8 mouse cellular contexts compared by ENCODE assay signal in genomic region chr7:19180862-19181429, GRCm38 (mm10). TPM values are rescaled to one million over a fixed set of nuclear protein-coding genes. Genes with fewer than 3 reads are reported as not detected.
DNase-seq lines count a peak whose midpoint lies in the region; ATAC-seq lines count a peak whose summit lies in the region.

No protein-coding gene starts in this region.

- H3K27me3 ChIP-seq in forebrain, embryonic 12.5 days, result peaks cover 53% of the 10 kb centered on the region
- peaks cover 29% of the 10 kb centered on the region for H3K27me3 ChIP-seq in hindbrain, embryonic 14.5 days (ENCODE audit: control insufficient read depth, insufficient read depth, low read length)
- peaks cover 36% of the 10 kb centered on the region for H3K27me3 ChIP-seq in liver, embryonic 11.5 days (replicated peaks; ENCODE audit: control insufficient read depth, insufficient read depth, low read length)

- peak overlapping the region; percentile 67 for H3K4me2 ChIP-seq in forebrain, embryonic 12.5 days
- H3K4me2 ChIP-seq in hindbrain, embryonic 14.5 days (replicated peaks), result peak overlapping the region; percentile 41
- H3K4me2 ChIP-seq in liver, embryonic 11.5 days, result peak overlapping the region; percentile 71

- peaks cover 6% of the 10 kb centered on the region; the same call in 1 of the 2 replicates for H3K36me3 ChIP-seq in forebrain, embryonic 12.5 days (replicated peaks)
- H3K36me3 ChIP-seq in hindbrain, embryonic 14.5 days (replicated peaks; ENCODE audit: control insufficient read depth, insufficient read depth), result peaks cover 41% of the 10 kb centered on the region
- H3K36me3 ChIP-seq in liver, embryonic 11.5 days (ENCODE audit: control insufficient read depth, insufficient read depth, low read length), result peaks cover 2% of the 10 kb centered on the region; the same call in 1 of the 2 replicates

- peak overlapping the region; percentile 59 for H3K9ac ChIP-seq in forebrain, embryonic 12.5 days
- H3K9ac ChIP-seq in hindbrain, embryonic 14.5 days, result peak overlapping the region; percentile 29; the same call in 1 of the 2 replicates
- H3K9ac ChIP-seq in liver, embryonic 11.5 days (ENCODE audit: low read depth, low read length), result peak overlapping the region; percentile 36

- under 1% methylated on average over 26 of the region's 27 CpGs for WGBS in forebrain, embryonic 12.5 days
- WGBS in hindbrain, embryonic 14.5 days, result 4% methylated on average over 27 of the region's 27 CpGs
- under 1% methylated on average over 25 of the region's 27 CpGs for WGBS in liver, embryonic 11.5 days

- peaks cover 68% of the 10 kb centered on the region for H3K4me1 ChIP-seq in forebrain, embryonic 12.5 days
- peaks cover 37% of the 10 kb centered on the region for H3K4me1 ChIP-seq in hindbrain, embryonic 14.5 days (replicated peaks; ENCODE audit: control insufficient read depth, insufficient read depth, low read length)
- H3K4me1 ChIP-seq in liver, embryonic 11.5 days (replicated peaks; ENCODE audit: control insufficient read depth, insufficient read depth, low read length), result peaks cover 30% of the 10 kb centered on the region

- DNase-seq in urinary bladder, postnatal 25 days (ENCODE audit: low spot score), result peak; percentile 38
- DNase-seq in urinary bladder, adult 18-20 months (ENCODE audit: low spot score in 2 of 2), result no peak
- DNase-seq in hindbrain, embryonic 14.5 days (ENCODE audit: low spot score), result no peak
- DNase-seq in liver, embryonic 11.5 days (ENCODE audit: low spot score), result peak; percentile 66
- no peak for DNase-seq in right cerebral cortex, postnatal 36 days (ENCODE audit: low spot score in 2 of 2)
- no peak for DNase-seq in layer of hippocampus, adult 8-10 months (ENCODE audit: low spot score in 2 of 2)

- peak overlapping the region; percentile 47 for H3K4me3 ChIP-seq in forebrain, embryonic 12.5 days (replicated peaks)
- peak overlapping the region; percentile 22 for H3K4me3 ChIP-seq in hindbrain, embryonic 14.5 days (replicated peaks; ENCODE audit: low read length)
- peak overlapping the region; percentile 47 for H3K4me3 ChIP-seq in liver, embryonic 11.5 days (ENCODE audit: low read depth, low read length)

- no peak overlapping the region for H3K27ac ChIP-seq in forebrain, embryonic 12.5 days
- H3K27ac ChIP-seq in hindbrain, embryonic 14.5 days, result no peak overlapping the region
- no peak overlapping the region for H3K27ac ChIP-seq in liver, embryonic 11.5 days (ENCODE audit: low read depth, low read length)

- no peaks in the 10 kb centered on the region for H3K9me3 ChIP-seq in forebrain, embryonic 12.5 days
- H3K9me3 ChIP-seq in hindbrain, embryonic 14.5 days (ENCODE audit: control insufficient read depth, low read length), result 0 out of 2 replicates have a peak, but pooled peaks cover 4% of the 10 kb centered on the region
- H3K9me3 ChIP-seq in liver, embryonic 11.5 days (ENCODE audit: control insufficient read depth, low read length), result no peaks in the 10 kb centered on the region

- no peak for ATAC-seq in forebrain, embryonic 12.5 days (ENCODE audit: low FRiP score)
- no peak for ATAC-seq in hindbrain, embryonic 14.5 days (ENCODE audit: low FRiP score)
- ATAC-seq in liver, embryonic 11.5 days (replicated peaks; ENCODE audit: low FRiP score), result peak; percentile 48
- ATAC-seq in monocyte, adult 5-6 weeks (replicated peaks; ENCODE audit: insufficient number of reproducible peaks, low FRiP score, low TSS enrichment, poor library complexity, severe bottlenecking), result peak; percentile 23; the same call in 1 of the 2 replicates

RNA-seq across cellular contexts. Expression of gene Eml2, which starts 4.7 kb away (rescaled TPM):
- 5.8 and 6.5 TPM in 2 replicates for polyA plus RNA-seq in forebrain, embryonic 12.5 days (2016; fragmentation: Nextera tagmentation; extraction: Ambion mirVana)
- 3.4 and 3.6 TPM in 2 replicates for polyA plus RNA-seq in hindbrain, embryonic 14.5 days (2014; fragmentation: Nextera tagmentation; extraction: Ambion mirVana)
- 2.7 and 3.8 TPM in 2 replicates for polyA plus RNA-seq in liver, embryonic 11.5 days (2014; fragmentation: Nextera tagmentation; extraction: Ambion mirVana)
- 9.4 to 12.2 TPM (median 9.9 TPM) in 3 replicates for total RNA-seq in monocyte, adult 5-6 weeks (2017)
- 100 to 1,000 TPM; 156 to 198 (median 171) TPM for total RNA-seq in layer of hippocampus, adult 8-10 months (2022)

RNA-seq across cellular contexts. Expression of gene Gipr, which starts 15.0 kb away (rescaled TPM):
- 1.1 and 1.3 TPM in 2 replicates for polyA plus RNA-seq in forebrain, embryonic 12.5 days (2016; fragmentation: Nextera tagmentation; extraction: Ambion mirVana)
- polyA plus RNA-seq in hindbrain, embryonic 14.5 days (2014; fragmentation: Nextera tagmentation; extraction: Ambion mirVana), result 0.62 and 1.1 TPM in 2 replicates
- 0.69 and 0.73 TPM in 2 replicates for polyA plus RNA-seq in liver, embryonic 11.5 days (2014; fragmentation: Nextera tagmentation; extraction: Ambion mirVana)
- total RNA-seq in monocyte, adult 5-6 weeks (2017), result not detected in 3 replicates
- 1 to 10 TPM; 1.0 to 1.5 (median 1.2) TPM for total RNA-seq in layer of hippocampus, adult 8-10 months (2022)

RNA-seq across cellular contexts. Expression of gene Gpr4, which starts 31.4 kb away (rescaled TPM):
- 1.6 and 1.7 TPM in 2 replicates for polyA plus RNA-seq in forebrain, embryonic 12.5 days (2016; fragmentation: Nextera tagmentation; extraction: Ambion mirVana)
- polyA plus RNA-seq in hindbrain, embryonic 14.5 days (2014; fragmentation: Nextera tagmentation; extraction: Ambion mirVana), result 3.1 and 3.2 TPM in 2 replicates
- polyA plus RNA-seq in liver, embryonic 11.5 days (2014; fragmentation: Nextera tagmentation; extraction: Ambion mirVana), result 1.4 and 1.9 TPM in 2 replicates
- 0.19 to 0.32 TPM in 2 of 3 replicates, not detected in the other for total RNA-seq in monocyte, adult 5-6 weeks (2017)
- total RNA-seq in layer of hippocampus, adult 8-10 months (2022), result 1 to 10 TPM; 1.3 to 2.7 (median 1.8) TPM

RNA-seq across cellular contexts. Expression of gene Snrpd2, which starts 31.4 kb away (rescaled TPM):
- 148 and 153 TPM in 2 replicates for polyA plus RNA-seq in forebrain, embryonic 12.5 days (2016; fragmentation: Nextera tagmentation; extraction: Ambion mirVana)
- polyA plus RNA-seq in hindbrain, embryonic 14.5 days (2014; fragmentation: Nextera tagmentation; extraction: Ambion mirVana), result 104 and 110 TPM in 2 replicates
- polyA plus RNA-seq in liver, embryonic 11.5 days (2014; fragmentation: Nextera tagmentation; extraction: Ambion mirVana), result 140 and 158 TPM in 2 replicates
- 27.7 to 42.9 TPM (median 30.8 TPM) in 3 replicates for total RNA-seq in monocyte, adult 5-6 weeks (2017)
- total RNA-seq in layer of hippocampus, adult 8-10 months (2022), result 10 to 100 TPM; 75.6 to 82.3 (median 78.2) TPM

RNA-seq across cellular contexts. Expression of gene Qpctl, which starts 31.9 kb away (rescaled TPM):
- 14.4 and 14.7 TPM in 2 replicates for polyA plus RNA-seq in forebrain, embryonic 12.5 days (2016; fragmentation: Nextera tagmentation; extraction: Ambion mirVana)
- polyA plus RNA-seq in hindbrain, embryonic 14.5 days (2014; fragmentation: Nextera tagmentation; extraction: Ambion mirVana), result 19.1 and 20.3 TPM in 2 replicates
- 7.5 and 9.5 TPM in 2 replicates for polyA plus RNA-seq in liver, embryonic 11.5 days (2014; fragmentation: Nextera tagmentation; extraction: Ambion mirVana)
- 2.4 to 4.9 TPM (median 3.9 TPM) in 3 replicates for total RNA-seq in monocyte, adult 5-6 weeks (2017)
- 10 to 100 TPM; 18.6 to 20.9 (median 20.4) TPM for total RNA-seq in layer of hippocampus, adult 8-10 months (2022)

Comparison
In these comparisons a context has a peak if more than half of its experiments do, and no peak if none do; other contexts are left out.
1. DNase-seq: peak in urinary bladder, postnatal 25 days (single experiment) and liver, embryonic 11.5 days (single experiment); none in urinary bladder, adult 18-20 months (0 of 2), hindbrain, embryonic 14.5 days (single experiment), right cerebral cortex, postnatal 36 days (0 of 2) and layer of hippocampus, adult 8-10 months (0 of 2).
2. ATAC-seq: peak in liver, embryonic 11.5 days (single experiment) and monocyte, adult 5-6 weeks (single experiment); none in forebrain, embryonic 12.5 days (single experiment) and hindbrain, embryonic 14.5 days (single experiment).
3. Peak in every context shown above with its lines, with median percentiles within 50 percentile points of each other: H3K4me2 ChIP-seq, H3K4me3 ChIP-seq and H3K9ac ChIP-seq.